Mouse (Mus musculus) right cerebral cortex, adult 2 months (tissue): ENCODE measurements around the gene Wasf2.
A peak's percentile ranks its signal among the peaks of the same experiment; 100 is the strongest.
"Not testable (repeated sequence)": the region's sequence is repeated elsewhere in the genome, so short reads cannot be mapped to it uniquely, and the experiment has no call there.

Experiments used
- DNase-seq, 2 experiments: peaks; one replicate each; pipeline ENCODE4 v3.0.0; 2021 to 2022; ENCODE audit warnings: low spot score in 2 of 2

The Wasf2 gene

DNA sequence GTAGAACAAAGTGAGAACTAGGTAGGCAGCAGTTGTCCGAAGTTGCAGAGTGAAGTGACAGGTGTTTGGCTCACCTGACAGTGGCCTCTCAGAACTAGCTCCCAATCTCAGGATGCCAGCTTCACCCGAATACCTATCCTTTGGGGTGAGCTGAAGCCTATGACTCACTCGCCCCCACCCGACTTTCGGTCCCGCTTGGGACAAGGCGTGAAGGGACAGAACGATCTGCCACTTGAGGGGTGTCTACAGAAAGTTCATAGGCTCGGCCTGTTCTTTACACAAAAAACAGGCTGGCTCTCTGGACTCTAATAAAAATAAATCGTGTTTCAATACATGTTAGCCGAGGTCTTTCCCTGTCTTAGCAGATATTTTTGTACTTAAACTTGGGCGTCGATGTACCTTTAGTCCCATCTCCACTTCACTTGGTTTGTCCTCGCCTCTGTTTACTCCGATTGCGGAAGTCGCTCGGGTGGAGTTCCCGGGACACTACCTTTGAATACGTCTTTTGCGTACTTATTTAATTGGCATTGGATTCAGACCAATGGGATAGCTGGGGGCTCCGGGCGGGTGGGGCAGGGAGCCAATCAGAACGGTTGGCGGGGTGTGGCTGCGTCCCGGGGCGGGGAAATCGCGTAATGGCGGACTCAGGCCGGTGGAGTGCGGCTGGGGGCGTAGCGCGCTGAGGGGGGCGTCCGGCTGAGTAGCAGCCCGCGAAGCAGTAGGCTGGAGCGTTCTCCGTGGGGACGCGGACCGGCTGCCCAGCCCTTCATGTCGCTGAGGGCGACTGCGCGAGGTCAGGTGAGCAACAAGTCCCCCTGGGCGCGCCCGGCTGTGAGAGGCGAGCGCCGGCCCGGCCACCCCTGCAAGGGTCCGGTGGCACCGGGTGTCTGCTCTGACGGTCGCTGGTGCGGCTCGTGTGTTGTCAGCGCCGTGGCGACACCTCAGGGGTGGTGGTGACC lies at the start of gene Wasf2:
TSS of gene Wasf2 (plus strand) at position 575 of the 959 bp plus-strand sequence.
- DNase-seq: peak; percentile 84 to 88

DNA sequence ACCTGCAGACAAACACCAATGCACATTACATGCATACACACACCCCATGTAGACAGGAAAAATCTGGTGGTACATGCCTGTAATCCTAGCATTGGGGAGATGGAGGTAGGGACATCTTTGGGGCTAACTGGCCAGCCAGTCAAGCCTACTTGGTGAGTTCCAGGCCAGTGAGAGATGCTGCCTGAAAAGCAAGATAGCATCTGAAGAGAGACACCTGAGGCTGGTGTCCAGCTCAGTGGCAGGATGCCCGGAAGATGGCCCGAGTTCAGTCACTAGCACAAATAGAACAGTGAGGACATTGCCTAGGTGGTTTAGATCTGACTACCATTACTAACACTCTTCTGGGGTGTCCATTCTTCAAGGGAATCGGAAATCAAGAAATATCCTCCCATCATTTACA lies 49.4 kb upstream of the Wasf2 start:
- DNase-seq: no peak

- no peak for DNase-seq
These were observed 48.0 kb upstream of the Wasf2 start for GRCm38 (mm10) chr4:133082216-133082773.

DNA sequence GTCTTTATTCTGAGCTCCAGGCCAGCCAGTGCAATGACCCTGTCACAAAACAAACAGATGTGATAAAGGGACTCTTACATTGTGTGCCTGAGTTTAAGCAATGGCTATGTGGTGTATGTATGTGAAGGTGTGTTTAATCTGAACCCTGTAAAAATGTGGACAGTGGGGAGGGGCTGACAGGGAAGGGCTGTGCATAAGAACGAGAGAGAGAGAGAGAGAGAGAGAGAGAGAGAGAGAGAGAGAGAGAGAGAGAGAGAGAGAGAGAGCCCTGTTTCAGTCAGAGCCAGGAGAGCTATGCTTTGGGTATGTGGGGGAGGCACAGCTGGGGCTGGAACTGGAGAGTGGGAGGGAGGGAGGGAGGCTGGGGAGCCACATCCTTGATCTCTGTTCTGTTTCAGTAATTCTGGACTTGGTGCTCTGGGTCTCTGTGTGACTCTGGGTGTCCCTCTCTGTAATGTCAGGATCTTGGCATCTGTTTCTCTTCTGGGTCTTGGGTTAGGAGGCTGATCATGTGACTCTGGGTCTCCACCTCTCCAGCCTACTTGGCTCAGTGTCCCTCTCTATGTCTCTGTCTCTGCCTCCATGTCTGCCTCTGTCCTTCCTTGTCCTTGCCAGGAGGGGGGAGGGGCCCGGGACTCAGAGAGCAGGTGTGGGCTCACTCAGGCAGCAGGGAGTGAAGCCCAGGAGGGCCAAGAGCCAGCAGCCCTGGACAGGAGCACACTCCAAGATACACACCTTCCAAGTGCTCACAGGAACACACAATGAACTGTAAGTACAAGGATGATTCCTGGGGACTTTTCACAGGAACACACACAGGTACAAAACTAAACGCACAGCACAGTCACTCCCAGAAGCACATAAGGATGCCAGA lies 46.1 kb upstream of the Wasf2 start:
- peak in 1 of 2 experiments; percentile 57 for DNase-seq

DNA sequence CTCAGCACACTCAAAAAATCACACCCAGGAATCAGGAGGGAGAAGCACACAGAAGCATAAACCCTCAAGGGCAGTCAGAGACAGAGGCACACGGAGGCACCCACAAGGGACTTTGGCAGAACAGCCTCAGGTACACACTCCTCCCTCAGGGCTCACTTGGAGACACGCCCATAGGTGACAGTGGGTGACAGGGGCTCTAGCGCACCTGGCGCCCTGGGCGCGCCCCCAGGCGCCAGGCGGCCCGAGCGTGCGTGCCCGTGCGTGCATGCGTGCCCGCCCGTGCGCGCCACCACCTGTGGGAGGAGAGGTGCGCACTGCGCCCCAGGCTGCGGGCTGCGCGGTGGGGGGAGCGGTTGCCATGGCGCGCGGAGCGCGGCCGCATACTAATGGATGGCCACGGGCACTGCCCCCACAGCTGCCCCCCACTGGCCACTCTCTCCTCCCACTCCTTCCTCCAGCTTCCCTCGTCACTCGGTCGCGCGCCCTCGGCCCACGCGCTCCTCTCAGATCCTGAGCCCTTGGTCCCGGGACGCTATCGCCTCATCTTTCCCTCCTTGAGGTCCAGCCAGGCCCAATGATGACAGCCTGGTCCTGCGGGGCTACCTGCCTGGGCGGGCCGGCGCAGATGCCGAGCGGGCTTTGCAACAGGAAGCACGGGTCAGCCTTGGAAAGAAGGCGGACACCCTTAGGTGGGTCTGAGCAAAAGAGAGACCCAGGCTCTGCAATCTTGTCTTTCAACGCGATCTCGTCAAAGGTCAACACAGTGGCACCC lies 45.1 kb upstream of the Wasf2 start:
- peak in 1 of 2 experiments; percentile 68 for DNase-seq

- peak in 1 of 2 experiments; percentile 28 for DNase-seq
These were observed 44.4 kb upstream of the Wasf2 start for GRCm38 (mm10) chr4:133085783-133086342.

GRCm38 (mm10) chr4:133087177-133087714 lies 43.1 kb upstream of the Wasf2 start:
- DNase-seq: peak in 1 of 2 experiments; percentile 28

GRCm38 (mm10) chr4:133087835-133088234 lies 42.5 kb upstream of the Wasf2 start:
- peak in 1 of 2 experiments; percentile 36 for DNase-seq

DNA sequence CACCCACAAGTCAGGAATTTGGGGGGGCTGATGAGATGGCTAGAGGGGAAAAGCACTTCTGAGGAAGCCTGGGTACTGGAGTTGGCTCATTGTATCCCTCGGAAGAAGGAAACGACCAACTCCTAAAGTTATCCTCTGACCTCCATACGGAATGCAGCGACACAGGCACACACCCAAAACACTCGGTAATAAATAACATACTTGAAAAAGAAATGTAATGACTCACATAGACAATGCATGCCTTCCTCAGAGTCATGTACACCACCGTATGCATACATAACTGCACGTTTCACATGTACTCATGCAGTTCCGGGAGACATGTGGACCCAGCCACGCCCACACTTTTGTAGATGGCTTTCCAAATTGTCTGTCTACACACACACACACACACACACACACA lies 41.0 kb upstream of the Wasf2 start:
- DNase-seq: no peak

GRCm38 (mm10) chr4:133089802-133090201 lies 40.5 kb upstream of the Wasf2 start:
- DNase-seq: no peak

GRCm38 (mm10) chr4:133090276-133090719 lies 40.0 kb upstream of the Wasf2 start:
- peak in 1 of 2 experiments; percentile 56 for DNase-seq

DNA sequence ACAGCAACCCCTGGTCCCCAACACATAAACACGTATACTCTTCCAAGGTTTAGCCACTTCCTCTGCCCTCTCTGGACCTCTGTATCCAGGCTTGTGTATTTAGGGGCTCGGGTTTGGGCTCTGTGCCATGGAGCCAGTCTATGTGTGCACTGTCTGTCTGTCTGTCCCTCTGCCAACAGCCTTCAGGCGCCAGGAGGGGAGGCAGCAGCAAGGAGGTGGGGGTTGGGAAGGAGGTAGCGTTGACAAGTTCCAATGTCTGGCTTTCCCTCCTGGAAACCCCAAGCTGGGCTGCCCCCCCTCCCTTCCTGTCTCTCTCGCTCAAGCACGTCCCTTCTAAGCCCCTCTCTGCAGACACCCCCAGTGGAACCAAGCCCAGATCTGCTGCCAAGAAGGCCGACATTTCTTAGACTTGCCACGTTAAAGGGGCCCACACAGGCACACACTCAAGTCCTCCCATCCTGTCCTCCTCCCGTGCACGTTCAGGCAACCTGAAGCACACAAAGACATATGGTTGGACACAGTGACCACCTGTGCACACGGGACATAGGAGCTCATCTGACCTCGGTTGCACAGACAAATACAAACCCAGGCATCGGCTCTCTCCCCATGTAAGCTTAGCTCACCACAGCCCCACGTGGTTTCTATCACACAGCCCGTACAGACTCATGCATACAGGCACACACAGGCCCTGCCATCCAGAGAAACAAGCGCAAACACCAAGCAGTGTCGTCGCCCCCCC lies 39.4 kb upstream of the Wasf2 start:
- DNase-seq: peak in 1 of 2 experiments; percentile 40

GRCm38 (mm10) chr4:133091459-133091785 lies 38.9 kb upstream of the Wasf2 start:
- peak in 1 of 2 experiments; percentile 39 for DNase-seq

GRCm38 (mm10) chr4:133092453-133092901 lies 37.8 kb upstream of the Wasf2 start:
- DNase-seq: peak in 1 of 2 experiments; percentile 59

GRCm38 (mm10) chr4:133093056-133093455 lies 37.2 kb upstream of the Wasf2 start:
- DNase-seq: no peak

GRCm38 (mm10) chr4:133093481-133094033 lies 36.7 kb upstream of the Wasf2 start:
- peak in 1 of 2 experiments; percentile 34 for DNase-seq

DNA sequence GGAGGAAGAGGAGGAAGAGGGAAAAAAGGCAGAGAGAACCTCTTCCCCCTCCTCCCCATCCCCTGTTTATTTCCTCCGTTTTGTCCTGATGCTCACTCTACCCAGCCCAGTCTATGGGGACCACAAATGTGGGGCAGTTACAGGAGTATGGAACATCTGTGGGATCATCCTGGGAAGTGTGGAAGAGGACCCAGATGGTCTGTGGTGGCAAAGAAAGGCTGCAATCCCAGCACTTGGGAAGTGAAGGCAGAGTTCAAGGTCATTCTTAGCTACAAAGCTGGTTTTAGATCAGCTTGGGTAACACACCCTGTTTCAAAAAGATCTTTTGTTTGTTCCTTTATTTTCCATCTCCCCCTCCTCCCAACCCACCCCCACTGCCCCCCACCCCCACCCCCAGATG lies 36.0 kb upstream of the Wasf2 start:
- no peak for DNase-seq

GRCm38 (mm10) chr4:133094936-133095733 lies 35.2 kb upstream of the Wasf2 start:
- peak in 1 of 2 experiments; percentile 51 for DNase-seq

- DNase-seq: not testable (repeated sequence)
These were observed 34.6 kb upstream of the Wasf2 start for GRCm38 (mm10) chr4:133095734-133096065.
